Mouse (Mus musculus) adrenal gland, adult 8-10 months (tissue): ENCODE measurements at regions not wholly inside any gene's neighbourhood (a gene's known extent, or its start where the extent isn't known, plus 50 kb on each side); places are given as distances from the start of the nearest gene placed in this dataset.
A peak's percentile ranks its signal among the peaks of the same experiment; 100 is the strongest.

Source experiments
- DNase-seq: peaks from one replicate; pipeline ENCODE4 v3.0.0; 2022

DNA sequence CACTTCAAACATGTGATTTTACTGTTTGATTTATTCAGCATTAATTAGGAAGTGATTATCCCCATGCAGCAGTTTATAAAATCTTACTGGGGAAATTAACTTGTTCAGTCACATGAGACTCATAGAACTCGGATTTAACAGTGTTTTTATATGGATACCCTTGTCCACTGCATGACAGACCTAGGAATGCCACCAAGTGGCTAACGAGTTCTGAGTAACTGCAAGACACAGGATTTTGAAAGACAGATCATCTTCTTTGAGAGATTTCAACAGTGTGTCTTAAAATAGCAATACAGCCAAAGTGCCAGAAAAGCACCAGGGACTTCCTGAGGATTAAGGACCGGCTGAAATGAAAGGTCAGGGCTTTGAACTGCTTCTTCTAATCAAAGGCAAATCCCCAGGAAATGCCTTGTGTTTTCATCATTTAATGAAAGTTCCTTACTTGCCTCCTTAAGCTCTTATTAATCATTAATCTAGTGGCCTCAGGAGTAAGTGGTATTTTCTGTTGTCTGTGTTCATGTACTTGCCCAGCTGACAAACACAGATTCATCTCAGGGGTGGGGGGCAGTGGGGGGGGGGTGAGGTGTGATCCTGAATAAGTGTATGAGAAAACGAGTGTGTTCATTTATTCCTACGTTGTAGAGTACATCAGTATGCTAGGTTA is 193.4 kb downstream of the Gm13691 start:
- no peak for DNase-seq

- peak; percentile 31 for DNase-seq
Observed at GRCm38 (mm10) chr2:84184288-84185015, 194.1 kb downstream of the Gm13691 start.

- no peak for DNase-seq
Observed at GRCm38 (mm10) chr2:84185016-84185330, 194.6 kb downstream of the Gm13691 start.

GRCm38 (mm10) chr2:84186126-84186701 is 195.9 kb downstream of the Gm13691 start:
- peak; percentile 9 for DNase-seq

- no peak for DNase-seq
Observed at GRCm38 (mm10) chr2:84187456-84187855, 197.1 kb downstream of the Gm13691 start.

DNA sequence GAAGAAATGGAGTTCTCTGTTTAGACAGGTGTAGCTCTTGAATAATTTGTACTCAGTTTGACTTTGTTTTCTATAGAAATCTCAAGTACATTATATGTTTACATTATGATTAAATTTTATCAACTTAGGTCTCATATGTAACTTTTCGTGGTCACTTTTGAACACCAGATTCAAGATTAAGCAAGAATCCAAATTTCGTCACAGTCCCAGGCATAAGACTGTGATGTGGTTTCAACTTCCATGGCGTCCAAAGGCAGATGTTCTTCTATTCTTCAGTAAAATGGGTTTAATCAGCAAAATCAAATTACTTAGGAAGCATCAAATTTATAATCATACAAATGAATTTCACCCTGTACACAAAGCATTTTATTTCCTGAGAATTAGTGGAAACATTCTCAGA is 198.9 kb downstream of the Gm13691 start:
- DNase-seq: no peak

DNA sequence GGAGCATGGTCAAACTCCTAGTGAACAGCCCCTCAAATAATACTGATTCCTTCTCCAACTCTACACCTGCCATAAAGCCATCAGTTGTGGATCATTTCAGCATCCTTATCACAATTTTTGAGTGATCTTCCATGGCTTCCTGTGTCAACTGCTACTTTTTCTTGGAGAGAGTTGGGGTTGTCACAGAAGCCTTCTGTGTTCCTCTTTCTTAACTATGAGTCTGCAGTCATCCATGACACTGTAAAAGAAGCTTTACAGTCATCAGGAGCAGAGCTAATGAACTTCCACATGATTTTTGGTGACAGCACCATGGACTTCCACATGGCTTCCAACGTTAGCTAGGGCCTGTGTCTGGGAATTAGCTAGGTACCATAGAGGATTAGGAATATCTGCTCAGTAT is 208.1 kb downstream of the Calcrl start:
- no peak for DNase-seq

DNA sequence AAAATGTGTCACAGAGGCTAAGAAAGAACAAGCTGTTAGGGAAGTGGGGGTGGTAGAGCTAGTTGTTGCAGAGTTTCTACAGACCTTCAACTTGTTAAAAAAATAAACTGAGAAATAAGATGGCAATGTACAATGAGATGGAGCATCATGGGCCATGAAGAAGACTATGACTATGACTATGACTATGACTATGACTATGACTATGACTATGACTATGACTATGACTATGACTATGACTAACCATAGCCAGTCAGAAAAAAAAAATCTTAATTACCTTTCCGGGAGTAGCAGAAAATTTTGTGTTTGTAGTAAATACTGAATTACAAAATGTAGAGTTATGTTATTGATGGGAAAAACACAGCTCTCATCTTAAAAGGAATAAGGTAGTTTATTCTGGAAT is 203.2 kb downstream of the Calcrl start:
- no peak for DNase-seq

- no peak for DNase-seq
Observed at GRCm38 (mm10) chr2:84229777-84230176, 195.4 kb downstream of the Calcrl start.

DNA sequence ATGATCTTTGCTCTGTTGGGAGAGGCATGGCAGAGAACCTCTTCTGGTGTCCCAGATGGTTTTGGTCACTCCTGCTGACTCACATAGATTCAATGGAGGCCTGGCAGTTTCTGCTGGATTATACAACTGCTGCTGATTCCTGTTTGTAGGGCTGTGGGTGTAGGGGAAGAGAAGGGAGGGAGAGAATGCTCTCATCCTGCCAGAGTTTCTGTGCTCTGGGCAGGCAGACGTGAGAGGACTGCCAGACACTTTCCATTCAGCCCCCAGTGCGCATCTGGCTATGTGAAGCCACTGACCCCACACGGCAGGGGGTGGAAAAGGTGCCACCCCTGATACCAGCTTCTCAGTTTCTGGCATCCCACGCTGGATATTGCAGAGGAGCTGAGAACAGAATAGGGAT is 189.6 kb downstream of the Calcrl start:
- no peak for DNase-seq

DNA sequence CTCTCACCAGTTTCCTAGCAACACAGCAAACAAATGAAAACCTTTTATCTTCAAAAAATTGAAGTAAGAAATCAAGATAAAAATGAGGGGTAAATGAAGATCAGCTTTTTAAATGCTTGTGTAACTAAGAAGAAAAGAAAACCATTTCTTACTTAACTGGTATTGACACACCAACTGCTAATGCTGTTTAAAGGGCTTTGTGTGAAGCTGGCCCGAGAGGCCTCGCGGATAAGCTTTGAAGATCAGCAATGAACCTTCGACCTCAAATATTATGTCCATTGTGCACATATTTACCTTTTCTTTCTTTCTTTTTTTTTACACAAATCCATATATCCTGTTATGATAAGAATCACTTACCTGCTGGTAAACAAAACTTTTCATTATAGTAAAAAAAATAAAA is 184.0 kb downstream of the Calcrl start:
- DNase-seq: no peak

GRCm38 (mm10) chr2:84241986-84242385 is 183.2 kb downstream of the Calcrl start:
- DNase-seq: no peak

DNA sequence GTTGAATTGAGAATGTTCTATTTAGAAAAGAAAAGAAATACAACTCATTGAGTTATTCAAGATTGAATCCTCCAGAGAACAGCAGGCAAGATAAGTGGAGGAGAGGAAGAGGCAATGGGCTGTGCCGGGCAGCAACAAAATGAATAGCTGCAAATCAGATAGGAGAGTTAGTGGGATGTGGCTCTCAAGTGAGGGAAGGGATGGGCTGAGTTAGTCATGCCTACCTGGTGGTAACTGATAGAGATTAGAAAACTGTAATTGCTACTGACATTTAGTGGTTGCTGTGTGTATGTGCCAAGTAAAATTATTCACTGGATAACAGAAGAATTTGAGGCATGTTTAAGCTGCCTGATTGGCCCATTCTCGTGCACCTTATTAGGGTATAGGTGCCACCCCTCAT is 179.3 kb downstream of the Calcrl start:
- no peak for DNase-seq

DNA sequence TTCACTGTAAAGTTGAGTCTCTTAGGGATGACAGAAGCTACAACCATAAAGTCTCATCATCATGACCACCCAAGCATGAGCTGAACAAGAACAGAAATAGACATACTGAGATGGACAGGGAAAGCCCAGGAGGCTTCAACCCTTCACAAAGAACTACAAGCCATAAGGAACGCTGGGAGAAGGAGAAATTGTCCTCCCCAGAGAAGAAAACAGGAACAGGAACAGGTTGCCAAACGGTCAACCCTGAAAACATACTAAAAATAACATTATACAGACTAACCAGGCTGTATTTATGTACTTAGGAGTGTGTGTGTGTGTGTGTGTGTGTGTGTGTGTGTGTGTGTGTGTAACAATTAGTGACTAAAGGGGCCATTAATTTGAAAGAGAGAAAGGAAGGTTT is 178.6 kb downstream of the Calcrl start:
- no peak for DNase-seq

DNA sequence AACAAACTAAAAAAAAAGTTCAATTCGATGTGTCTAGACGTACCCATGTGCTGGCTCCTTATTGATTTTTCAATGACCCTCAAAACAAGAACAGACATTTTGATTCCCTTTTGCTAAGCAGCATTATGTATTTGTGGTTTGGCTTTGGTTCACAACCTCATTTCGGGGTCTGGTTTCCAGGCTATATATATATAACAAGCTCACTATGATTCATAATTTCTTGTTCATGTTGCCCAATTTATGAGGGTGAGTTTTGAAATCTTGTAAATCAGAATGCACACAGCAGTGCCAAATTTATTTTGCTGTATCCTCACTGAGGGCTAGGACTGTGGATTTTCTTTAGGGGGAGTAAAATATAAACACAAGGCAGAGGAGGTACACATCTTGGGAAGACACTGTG is 177.0 kb downstream of the Calcrl start:
- no peak for DNase-seq

DNA sequence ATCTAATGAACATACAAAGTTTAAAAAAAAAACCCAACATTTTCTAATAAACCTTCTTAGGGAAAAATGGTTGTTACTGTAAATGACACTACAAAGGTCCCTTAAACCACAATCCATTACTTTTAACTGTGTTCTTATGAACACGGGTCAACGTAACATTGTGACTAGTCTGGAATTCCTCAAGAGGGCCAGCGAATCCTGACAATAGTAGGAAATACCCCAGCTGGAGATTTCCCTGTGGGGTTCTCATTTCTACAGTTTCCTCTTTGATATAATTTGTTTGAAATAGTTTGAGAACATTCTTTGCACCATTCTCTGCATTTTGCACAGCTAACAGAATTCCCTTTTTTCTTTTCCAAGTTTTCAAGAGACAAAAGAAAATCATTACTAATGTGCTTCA is 175.3 kb downstream of the Calcrl start:
- no peak for DNase-seq

GRCm38 (mm10) chr2:84252076-84252475 is 173.1 kb downstream of the Calcrl start:
- DNase-seq: no peak

DNA sequence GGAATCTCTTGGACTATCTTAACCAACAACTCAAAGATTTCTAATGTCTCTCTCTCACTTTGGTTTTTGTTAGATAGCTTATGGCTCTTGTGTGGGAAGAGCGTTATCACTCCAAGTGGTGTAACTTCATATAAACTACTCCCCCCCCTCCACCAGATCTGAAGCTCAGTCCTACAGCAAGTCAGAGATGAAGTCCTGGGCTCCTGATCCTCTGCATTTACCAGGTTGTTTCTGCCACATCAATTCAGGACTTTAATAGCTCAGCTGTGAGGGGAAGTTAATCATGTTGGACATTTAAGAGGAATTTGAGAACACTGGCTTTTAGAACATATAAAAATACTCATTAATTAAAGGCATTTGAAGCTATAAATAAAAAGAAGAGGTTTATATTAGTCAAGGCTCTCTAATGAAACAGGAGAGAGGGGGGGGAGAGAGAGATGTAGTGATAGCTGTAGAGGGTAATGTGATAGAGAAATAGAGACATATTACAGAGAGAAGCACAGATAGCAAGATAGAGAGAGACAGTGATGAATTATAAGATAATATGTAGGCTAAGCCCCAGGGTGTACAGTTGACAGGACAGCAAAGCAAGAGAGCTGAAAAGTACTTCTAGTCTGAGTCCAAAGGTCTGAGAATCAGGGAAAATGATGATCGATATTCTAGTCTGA is 166.7 kb downstream of the Calcrl start:
- DNase-seq: no peak

DNA sequence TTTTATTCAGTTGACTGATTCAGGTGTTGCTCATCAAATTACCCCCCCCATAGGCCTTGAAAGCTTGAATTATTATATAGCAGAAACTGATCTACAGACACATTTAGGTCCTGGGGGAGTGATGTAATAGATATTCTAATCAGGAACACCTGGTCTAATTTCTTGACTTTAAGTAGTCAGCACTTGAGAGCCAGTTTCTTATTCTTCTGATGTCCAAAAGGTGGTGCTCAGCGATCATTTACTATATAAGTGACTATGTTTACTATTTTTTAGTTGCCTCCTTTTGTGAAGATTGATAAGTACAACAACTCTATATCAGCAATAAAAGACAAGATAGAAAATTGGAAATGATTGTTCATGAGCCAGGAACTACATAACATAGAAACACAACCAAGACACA is 166.0 kb downstream of the Calcrl start:
- DNase-seq: no peak

- no peak for DNase-seq
Observed at GRCm38 (mm10) chr2:84260701-84261100, 164.5 kb downstream of the Calcrl start.

- no peak for DNase-seq
Observed at GRCm38 (mm10) chr2:84261481-84261880, 163.7 kb downstream of the Calcrl start.

DNA sequence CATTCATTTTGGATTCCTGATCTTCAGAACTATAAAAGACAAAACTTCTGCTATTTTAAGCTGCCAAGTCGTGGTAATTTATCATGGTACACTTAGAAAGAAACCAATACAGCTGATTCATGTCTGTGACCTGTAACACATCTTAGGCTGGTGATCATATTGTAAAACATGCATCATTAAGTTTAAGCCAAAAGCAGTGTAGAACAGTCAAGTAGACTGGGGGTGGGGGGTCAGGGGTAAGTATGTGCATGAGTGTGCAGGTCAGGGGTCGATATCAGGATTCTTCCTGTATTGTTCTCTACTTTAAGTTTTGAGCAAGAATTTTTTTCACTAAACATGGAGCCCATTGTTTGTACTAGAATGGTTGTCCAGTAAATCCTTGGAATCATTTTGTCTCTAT is 160.7 kb downstream of the Calcrl start:
- no peak for DNase-seq

- no peak for DNase-seq
Observed at GRCm38 (mm10) chr2:84265002-84265401, 160.2 kb downstream of the Calcrl start.

DNA sequence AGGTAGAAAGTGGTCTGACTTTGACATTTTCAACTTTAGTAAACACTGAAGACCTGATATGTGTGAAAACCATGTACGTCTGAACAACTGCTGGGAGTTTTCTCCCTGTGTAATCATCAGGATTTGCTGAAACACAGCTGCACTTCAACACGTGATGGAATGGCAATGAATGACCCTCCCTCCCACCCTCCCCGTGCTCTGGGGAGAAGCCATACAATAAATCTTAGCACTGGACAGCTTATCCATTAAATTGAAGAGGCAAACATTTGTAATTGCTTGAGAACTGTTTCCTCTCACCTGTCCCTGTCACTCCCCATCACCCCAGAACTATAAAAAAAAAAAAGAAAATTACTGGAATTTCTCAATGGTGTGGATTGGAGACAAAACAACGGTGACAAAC is 159.1 kb downstream of the Calcrl start:
- no peak for DNase-seq
